Mouse (Mus musculus): ENCODE data around the gene Slc2a4.

The Slc2a4 gene

DNA sequence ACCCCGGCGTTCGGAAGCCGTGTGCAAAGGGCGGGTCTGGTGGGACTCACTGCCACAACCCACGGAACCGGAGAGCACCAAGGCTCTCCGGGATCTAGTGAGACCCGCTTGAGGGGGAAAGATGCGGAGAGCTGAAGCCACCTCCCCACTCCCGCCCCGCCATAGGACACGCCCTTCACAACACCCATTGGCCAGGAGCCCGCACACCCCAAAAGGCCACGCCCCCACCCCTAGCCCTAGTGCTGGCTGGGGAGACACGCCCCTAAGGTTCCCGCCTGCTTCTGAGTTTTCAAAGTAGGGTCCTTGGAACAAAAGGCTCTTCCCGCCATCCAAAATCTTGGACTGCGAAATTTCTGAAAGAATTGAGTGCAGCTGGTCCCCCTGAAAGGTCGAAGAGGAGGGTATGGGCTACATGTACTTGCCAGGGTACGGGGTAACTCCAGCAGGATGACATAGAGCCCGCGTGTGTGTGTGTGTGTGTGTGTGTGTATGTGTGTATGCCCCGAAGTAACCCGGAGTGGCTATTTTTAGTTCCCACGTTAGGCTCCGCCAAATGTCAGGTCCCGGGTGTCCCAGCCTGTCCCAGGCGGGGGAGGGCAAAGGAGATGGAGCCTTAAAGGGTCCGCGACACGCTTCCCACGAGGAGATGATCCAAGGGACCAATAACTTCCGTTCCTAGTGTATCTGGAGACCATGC, at the start of gene Slc2a4:
Gene Slc2a4 (minus strand): TSS at position 123 of the 697 bp plus-strand sequence.
- DNase-seq, result peak; percentile 99

DNA sequence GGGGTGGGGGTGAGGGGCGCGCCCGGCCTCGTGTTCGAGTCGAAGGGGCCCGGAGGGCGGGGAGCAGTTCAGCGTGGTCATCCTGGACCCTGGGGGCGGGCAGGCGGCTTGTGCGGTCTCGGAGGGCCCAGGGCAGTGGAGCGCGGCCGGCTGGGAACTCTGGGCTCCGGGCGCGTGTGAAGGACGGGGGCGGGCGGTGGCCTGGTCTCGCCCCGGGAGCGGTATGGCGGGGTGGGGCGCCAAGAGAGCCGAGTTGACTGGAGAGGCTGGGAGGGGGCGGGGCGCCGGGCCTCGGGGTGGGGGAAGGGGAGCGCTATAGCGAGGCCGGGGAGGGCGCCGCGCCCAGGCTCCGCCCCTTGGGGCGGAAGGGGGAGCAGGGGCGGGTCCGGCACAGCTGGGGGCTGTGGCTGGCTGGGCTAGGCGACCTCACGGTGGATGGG, 49.1 kb upstream of the Slc2a4 start:
- DNase-seq, result peak; percentile 99

DNA sequence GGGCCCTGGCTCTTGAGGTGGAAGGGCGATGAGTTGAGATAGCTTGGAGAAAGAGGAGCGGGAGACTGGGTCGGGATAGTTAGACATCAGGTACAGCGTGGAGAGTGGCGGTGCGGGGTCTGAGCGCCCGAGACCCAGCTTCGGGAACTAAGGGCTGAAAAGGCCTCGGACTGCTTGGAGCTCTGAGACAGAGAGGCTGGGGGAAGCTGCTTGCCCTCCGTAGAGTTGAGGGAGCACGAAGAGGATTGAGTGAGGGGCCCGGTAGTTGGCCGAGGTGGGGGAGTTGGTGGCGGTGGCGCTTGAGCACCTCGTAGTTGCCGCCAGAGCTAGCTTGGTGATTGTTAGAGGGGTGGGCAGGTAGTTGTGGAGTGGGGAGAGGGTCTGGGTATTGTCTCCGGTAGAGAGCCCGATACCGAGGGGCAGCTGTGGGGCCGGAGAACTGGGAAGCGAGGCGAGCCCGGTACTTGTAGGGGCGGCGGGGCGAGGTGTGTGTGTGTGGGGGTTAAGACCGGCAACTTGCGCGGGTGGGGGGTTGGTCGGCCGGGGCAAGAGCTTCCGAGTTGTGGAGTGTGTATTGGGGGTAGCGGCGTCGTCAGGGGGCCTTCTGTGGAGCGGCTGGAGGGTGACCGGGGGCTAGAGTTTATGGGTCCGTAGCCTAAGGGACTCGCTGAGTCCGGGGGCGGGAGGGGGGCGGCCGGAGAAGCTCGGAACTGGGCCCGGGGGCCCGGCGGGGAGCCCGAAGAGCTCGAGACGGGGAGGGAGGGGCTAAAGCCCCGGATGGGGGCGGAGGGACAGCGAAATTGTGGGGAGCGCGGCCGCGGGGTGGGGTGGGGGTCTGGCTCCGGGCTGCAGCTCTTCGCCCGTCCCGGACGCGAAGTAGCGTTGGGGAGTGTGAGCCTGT, 48.4 kb upstream of the Slc2a4 start:
- DNase-seq, result peak; percentile 72

GRCm38 (mm10) chr11:69995391-69995960, 47.5 kb upstream of the Slc2a4 start, which contains the start of gene Phf23:
Gene Phf23, plus strand, starts transcription at chr11:69995777.
- DNase-seq, result peak; percentile 99

- no peak for DNase-seq
These were observed 46.6 kb upstream of the Slc2a4 start for GRCm38 (mm10) chr11:69994401-69995090.

- DNase-seq, result no peak
These were observed 44.9 kb upstream of the Slc2a4 start for GRCm38 (mm10) chr11:69992932-69993331.

- no peak for DNase-seq
These were observed 44.4 kb upstream of the Slc2a4 start for GRCm38 (mm10) chr11:69992396-69992795.

- no peak for DNase-seq
These were observed 43.7 kb upstream of the Slc2a4 start for GRCm38 (mm10) chr11:69991711-69992110.

GRCm38 (mm10) chr11:69990850-69991691, 43.1 kb upstream of the Slc2a4 start, which contains the start of gene Gabarap:
Gene Gabarap, plus strand, starts transcription at chr11:69991143.
- DNase-seq, result peak; percentile 97

DNA sequence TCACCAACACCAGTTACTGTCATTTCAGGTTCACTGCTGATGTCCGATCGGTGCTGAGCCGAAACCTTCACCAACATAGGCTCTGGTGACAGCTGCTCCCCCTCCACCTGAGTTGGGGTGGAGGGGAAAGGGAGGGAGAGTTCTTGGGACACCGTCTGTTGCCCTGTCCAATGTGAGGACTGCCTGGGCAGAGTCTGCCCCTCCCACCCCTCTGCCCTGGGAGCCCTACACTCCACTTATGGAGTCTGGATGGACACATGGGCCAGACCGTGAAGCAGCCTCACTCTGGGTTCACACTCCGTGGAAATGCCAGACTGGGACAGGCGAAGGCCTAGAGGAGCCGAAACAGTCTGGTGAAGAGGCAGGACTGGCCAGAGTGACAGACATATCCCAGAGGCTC, 42.0 kb upstream of the Slc2a4 start:
- no peak for DNase-seq

- DNase-seq, result no peak
These were observed 36.4 kb upstream of the Slc2a4 start for GRCm38 (mm10) chr11:69984431-69984830.

DNA sequence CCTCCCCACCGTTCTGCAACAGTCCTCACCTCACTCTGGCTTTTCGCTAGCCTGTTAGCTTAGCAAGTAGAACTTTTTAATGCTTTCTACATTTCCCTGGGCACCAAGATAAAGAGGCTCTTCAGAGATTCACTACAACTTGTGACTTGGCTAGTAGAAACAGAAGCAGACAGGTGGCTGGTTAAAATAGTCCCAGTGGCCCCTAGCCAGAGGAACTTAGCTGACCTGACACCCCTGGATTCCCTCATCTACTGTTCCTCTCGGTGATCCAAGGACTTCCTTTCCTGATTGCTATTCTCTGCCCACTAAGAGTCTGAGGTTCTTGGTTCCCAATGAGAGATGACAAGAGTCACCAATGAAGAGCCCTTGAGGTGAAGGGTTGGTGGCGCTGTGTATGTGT, 35.4 kb upstream of the Slc2a4 start:
- no peak for DNase-seq

DNA sequence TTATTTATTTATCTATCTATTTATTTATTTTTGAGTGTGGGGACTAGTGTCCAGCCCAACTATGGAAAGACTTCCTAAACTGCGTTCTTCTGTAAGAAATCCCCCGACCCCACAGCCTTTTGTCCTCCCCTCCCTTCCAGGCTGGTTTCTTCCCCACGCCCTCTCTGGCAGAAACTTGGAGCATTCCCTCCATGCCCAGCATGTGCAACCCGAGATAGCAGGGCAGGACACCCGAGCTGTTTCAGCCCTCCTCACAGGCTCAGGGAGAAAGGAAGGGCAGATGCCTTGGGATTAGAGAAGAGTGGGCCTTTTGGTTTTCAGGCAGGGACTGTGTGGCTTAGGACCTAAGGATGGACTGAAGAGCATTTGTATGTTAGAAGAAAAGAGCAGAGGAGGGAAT, 34.9 kb upstream of the Slc2a4 start:
- peak; percentile 28 for DNase-seq

GRCm38 (mm10) chr11:69982225-69982624, 34.2 kb upstream of the Slc2a4 start, which contains the start of gene Elp5:
Gene Elp5, minus strand, starts transcription at chr11:69982517.
- DNase-seq, result no peak

DNA sequence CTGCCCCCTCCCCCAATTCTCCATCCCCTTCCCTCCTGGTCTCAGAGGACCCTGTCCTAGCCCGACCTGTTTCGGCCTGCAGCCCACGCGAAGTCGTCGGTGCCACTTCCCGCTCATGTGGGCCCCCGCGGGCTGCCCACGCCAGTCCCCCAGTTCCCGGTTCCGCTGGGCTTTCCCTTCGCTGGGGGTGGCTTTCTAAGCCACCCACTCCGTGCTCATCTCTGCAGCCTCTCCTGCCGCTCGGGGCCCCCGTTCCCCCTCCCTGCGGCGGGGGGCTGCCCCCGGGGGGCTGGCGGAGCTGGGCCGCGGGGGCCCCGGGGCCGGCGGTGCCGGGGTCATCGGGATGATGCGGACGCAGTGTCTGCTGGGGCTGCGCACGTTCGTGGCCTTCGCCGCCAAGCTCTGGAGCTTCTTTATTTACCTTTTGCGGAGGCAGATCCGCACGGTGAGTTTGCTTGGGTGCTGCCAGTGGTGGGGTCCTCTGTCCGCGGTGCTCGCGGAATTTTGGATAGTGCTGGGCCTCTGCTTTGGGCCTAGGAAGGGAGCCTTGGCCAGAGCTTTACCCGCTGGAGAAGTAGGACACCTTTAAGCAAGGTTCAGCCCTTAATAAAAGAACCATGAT, 33.3 kb upstream of the Slc2a4 start, which contains the start of gene Ctdnep1:
Gene Ctdnep1 (plus strand): TSS at position 16 of the 622 bp plus-strand sequence.
- DNase-seq, result peak; percentile 36

DNA sequence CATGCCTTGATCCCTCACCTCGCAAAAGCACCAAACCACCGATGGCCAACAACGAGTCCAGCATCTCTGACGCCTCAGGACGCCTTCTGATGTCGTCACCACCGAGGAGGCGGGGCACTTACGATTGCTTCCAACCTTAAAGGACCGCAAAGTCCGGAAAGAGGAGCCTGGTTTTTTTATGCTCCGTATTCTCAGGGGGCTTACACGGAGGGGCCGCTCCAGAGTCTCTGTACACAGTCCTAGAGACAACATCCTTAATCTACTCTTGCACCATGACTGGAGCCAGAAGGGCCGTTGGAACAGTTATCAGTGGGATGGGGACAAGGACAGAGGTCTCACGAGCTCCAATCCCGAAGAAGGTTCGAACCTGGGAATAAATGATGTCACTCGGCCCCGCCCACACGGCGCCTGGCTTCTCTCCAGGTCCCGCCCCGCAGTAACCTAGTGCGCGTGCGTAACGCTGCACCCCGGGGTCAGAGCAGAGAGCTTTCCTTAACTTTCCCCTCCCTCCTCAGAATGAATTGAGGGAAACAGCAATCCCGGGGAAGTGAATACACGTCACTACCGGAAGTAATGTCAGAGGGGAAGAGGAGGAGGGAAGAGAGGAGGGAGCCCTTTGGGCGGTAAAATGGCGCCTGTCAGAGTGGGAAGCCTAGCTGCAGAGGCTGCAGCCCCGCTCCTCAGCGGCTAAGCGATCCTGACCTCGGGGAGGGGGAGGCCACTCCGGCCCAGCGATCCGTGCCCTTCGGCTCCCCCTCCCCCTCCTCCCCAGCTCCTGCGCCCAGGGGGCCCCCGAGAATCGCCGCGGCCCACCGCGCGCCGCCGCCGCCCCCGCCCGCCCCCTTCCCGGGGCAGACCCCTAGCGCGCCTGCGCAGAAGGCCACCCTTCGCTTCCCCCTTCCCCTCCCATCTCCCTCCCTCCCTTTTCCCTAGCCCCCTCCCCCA, 32.5 kb upstream of the Slc2a4 start:
- DNase-seq, result peak; percentile 98

- no peak for DNase-seq
These were observed 31.8 kb upstream of the Slc2a4 start for GRCm38 (mm10) chr11:69979827-69980195.

GRCm38 (mm10) chr11:69976271-69976670, 28.3 kb upstream of the Slc2a4 start:
- DNase-seq, result no peak

GRCm38 (mm10) chr11:69974907-69975306, 26.9 kb upstream of the Slc2a4 start:
- DNase-seq, result no peak

DNA sequence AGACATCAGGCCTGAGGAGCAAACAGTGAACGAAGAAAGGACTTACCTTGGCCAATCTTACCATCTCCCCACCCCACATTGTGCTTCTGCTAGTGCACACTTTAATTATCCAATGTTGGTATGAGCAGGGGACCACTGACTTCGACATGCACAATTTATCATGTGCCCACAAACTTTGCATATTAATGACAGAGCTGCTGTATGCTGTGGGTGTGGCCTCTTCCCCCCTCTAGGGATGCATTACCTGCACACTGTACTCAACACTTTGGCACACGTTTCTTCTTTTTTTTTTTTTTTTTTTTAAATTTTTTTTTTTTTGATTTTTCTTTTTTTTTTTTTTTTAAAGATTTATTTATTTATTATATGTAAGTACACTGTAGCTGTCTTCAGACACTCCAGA, 22.8 kb upstream of the Slc2a4 start:
- DNase-seq, result no peak

All from liver (tissue).